In the genomic region with DNA sequence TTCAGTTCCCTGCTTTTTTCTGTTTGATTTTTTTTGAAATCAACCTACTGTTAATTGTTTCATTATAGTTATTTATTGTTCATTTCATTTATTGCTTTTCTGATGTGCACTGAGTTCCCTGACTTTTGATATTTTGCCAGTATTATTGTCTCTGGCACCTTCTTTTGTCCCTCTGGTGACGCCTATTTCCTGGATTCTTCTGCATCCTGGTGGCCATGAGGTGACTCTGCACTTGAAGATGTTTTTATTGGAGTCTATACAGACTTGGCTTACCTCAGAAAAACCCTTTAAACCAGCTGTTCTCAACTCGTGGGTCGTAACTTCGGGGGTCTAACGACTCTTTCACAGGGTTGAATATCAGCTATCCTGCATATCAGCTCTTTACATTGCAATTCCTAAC, we compare ENCODE assay signal across 24 mouse cellular contexts. TPM values are rescaled to one million over a fixed set of nuclear protein-coding genes. Genes with fewer than 3 reads are reported as not detected.
DNase-seq lines count a peak whose midpoint lies in the region; ATAC-seq and TF ChIP-seq lines count a peak whose summit lies in the region.
"Had no signal": no experiment of that assay in that cellular context is flagged by ENCODE, and none has a peak within 500 bp of the region (broad histone marks: within the 10 kb centered on the region; RNA-seq: fewer than 3 reads in every experiment).

No protein-coding gene starts in this region.

- no peaks in the 10 kb centered on the region for H3K27me3 ChIP-seq in heart, postnatal 0 days (ENCODE audit: control insufficient read depth, insufficient read depth, low read length)
- H3K27me3 ChIP-seq in liver, postnatal 0 days (ENCODE audit: insufficient read depth, low read length), result no peaks in the 10 kb centered on the region
- peaks cover 24% of the 10 kb centered on the region for H3K27me3 ChIP-seq in CH12.LX (replicated peaks)
- H3K27me3 ChIP-seq: embryonic facial prominence, embryonic 13.5 days; midbrain, embryonic 13.5 days had no signal

- no peaks in the 10 kb centered on the region for H3K79me2 ChIP-seq in CH12.LX (replicated peaks; ENCODE audit: control insufficient read depth, extremely low read depth, insufficient read depth, poor library complexity, severe bottlenecking)

- TF ChIP-seq CTCF in heart, postnatal 0 days (IDR thresholded peaks at IDR 0.05; ENCODE audit: low read depth), result peak; percentile 55
- peak; percentile 52 for TF ChIP-seq CTCF in liver, postnatal 0 days (IDR thresholded peaks at IDR 0.05; ENCODE audit: low read depth)
- TF ChIP-seq CTCF in CH12.LX (conservative IDR thresholded peaks at IDR 0.05 in 1 of 2, IDR thresholded peaks at IDR 0.05 in 1 of 2; ENCODE audit: low read depth in 2 of 2, low read length in 2 of 2), result peak in 1 of 2 experiments; percentile 75; a peak in 3 of 4 replicates

- WGBS in heart, postnatal 0 days, result 41% methylated on average over 5 of the region's 5 CpGs
- 44% methylated on average over 5 of the region's 5 CpGs for WGBS in liver, postnatal 0 days (ENCODE audit: insufficient replicate concordance)

- H3K9ac ChIP-seq in heart, postnatal 0 days (replicated peaks; ENCODE audit: low read depth, low read length), result no peak overlapping the region
- H3K9ac ChIP-seq in liver, postnatal 0 days (replicated peaks), result no peak overlapping the region
- no peak overlapping the region for H3K9ac ChIP-seq in CH12.LX (ENCODE audit: insufficient read depth, low read depth)
- H3K9ac ChIP-seq: embryonic facial prominence, embryonic 13.5 days; limb, embryonic 15.5 days; midbrain, embryonic 13.5 days had no signal

- H3K9me3 ChIP-seq in heart, postnatal 0 days (replicated peaks; ENCODE audit: control insufficient read depth, low read length), result 0 out of 2 replicates have a peak, but pooled peaks cover 6% of the 10 kb centered on the region
- 0 out of 2 replicates have a peak, but pooled peaks cover 3% of the 10 kb centered on the region for H3K9me3 ChIP-seq in liver, postnatal 0 days (ENCODE audit: low read length)
- H3K9me3 ChIP-seq in CH12.LX (replicated peaks; ENCODE audit: low read length), result peaks cover 18% of the 10 kb centered on the region
- H3K9me3 ChIP-seq: embryonic facial prominence, embryonic 13.5 days; limb, embryonic 15.5 days; midbrain, embryonic 13.5 days had no signal

- in situ Hi-C loops in CH12.LX (cut with MboI; ENCODE audit: low pct_ligation_motif_present, low pct_unique_long_range_greater_than_20kb, low sequenced_read_pairs), result loop anchor here (5.0 kb wide), 1 partner anchor 258 kb away; no protein-coding TSS in a partner anchor

- peak; percentile 80 for TF ChIP-seq RAD21 in CH12.LX (IDR thresholded peaks at IDR 0.05; ENCODE audit: low read depth, low read length)

- no peak overlapping the region for H3K4me3 ChIP-seq in heart, postnatal 0 days (ENCODE audit: low read depth, low read length)
- no peak overlapping the region for H3K4me3 ChIP-seq in liver, postnatal 0 days (ENCODE audit: low read depth, low read length)
- no peak overlapping the region for H3K4me3 ChIP-seq in CH12.LX (replicated peaks in 1 of 3; ENCODE audit: low read depth in 2 of 3, low read length in 2 of 3, poor library complexity in 1 of 3)
- H3K4me3 ChIP-seq: embryonic facial prominence, embryonic 13.5 days; limb, embryonic 15.5 days; midbrain, embryonic 13.5 days had no signal

- no peak for TF ChIP-seq POLR2A in CH12.LX (IDR thresholded peaks at IDR 0.05; ENCODE audit: low read depth, low read length)

- H3K36me3 ChIP-seq in heart, postnatal 0 days (replicated peaks; ENCODE audit: control insufficient read depth, insufficient read depth, low read length), result no peaks in the 10 kb centered on the region
- no peaks in the 10 kb centered on the region for H3K36me3 ChIP-seq in liver, postnatal 0 days (replicated peaks; ENCODE audit: insufficient read depth, low read length)
- H3K36me3 ChIP-seq in CH12.LX (replicated peaks in 1 of 2; ENCODE audit: control insufficient read depth in 1 of 2, insufficient read depth in 1 of 2, low read length in 1 of 2), result no peaks in the 10 kb centered on the region
- H3K36me3 ChIP-seq: embryonic facial prominence, embryonic 13.5 days; limb, embryonic 15.5 days; midbrain, embryonic 13.5 days had no signal

- no peak overlapping the region for H3K27ac ChIP-seq in heart, postnatal 0 days (ENCODE audit: low read depth)
- no peak overlapping the region for H3K27ac ChIP-seq in liver, postnatal 0 days (ENCODE audit: low read depth)
- H3K27ac ChIP-seq in CH12.LX (ENCODE audit: insufficient read depth, low read depth), result no peak overlapping the region
- H3K27ac ChIP-seq: embryonic facial prominence, embryonic 13.5 days; limb, embryonic 15.5 days; midbrain, embryonic 13.5 days had no signal

- TF ChIP-seq EP300 in heart, postnatal 0 days (IDR thresholded peaks at IDR 0.05; ENCODE audit: low read depth), result no peak
- no peak for TF ChIP-seq EP300 in liver, postnatal 0 days (IDR thresholded peaks at IDR 0.05; ENCODE audit: low read depth)
- no peak for TF ChIP-seq EP300 in CH12.LX (IDR thresholded peaks at IDR 0.05; ENCODE audit: low read length)

- H3K4me1 ChIP-seq in heart, postnatal 0 days (ENCODE audit: control insufficient read depth, insufficient read depth), result no peaks in the 10 kb centered on the region
- H3K4me1 ChIP-seq in liver, postnatal 0 days (ENCODE audit: insufficient read depth), result no peaks in the 10 kb centered on the region
- H3K4me1 ChIP-seq in CH12.LX (ENCODE audit: control insufficient read depth in 1 of 2, insufficient read depth in 2 of 2), result peaks cover 0 to 2% of the 10 kb centered on the region in 2 experiments; a peak in 1 of 4 replicates
- H3K4me1 ChIP-seq: embryonic facial prominence, embryonic 13.5 days; limb, embryonic 15.5 days; midbrain, embryonic 13.5 days had no signal

- H3K4me2 ChIP-seq in heart, postnatal 0 days (ENCODE audit: low read depth, low read length), result no peak overlapping the region
- no peak overlapping the region for H3K4me2 ChIP-seq in liver, postnatal 0 days (ENCODE audit: low read depth, low read length)
- no peak overlapping the region for H3K4me2 ChIP-seq in CH12.LX (ENCODE audit: insufficient read depth, low read depth, poor library complexity, severe bottlenecking)
- H3K4me2 ChIP-seq: embryonic facial prominence, embryonic 13.5 days; heart, embryonic 11.5 days; limb, embryonic 15.5 days; midbrain, embryonic 13.5 days had no signal

- ATAC-seq in heart, postnatal 0 days (ENCODE audit: insufficient read depth, low read depth), result no peak
- no peak for ATAC-seq in liver, postnatal 0 days
- ATAC-seq: midbrain, embryonic 13.5 days had no signal

- no peak for DNase-seq in heart, postnatal 0 days (ENCODE audit: low spot score)
- DNase-seq in heart, postnatal 14 days, result no peak
- DNase-seq in liver, postnatal 0 days, result no peak
- DNase-seq in liver (no peak), CH12.LX (ENCODE audit: extremely low read depth) (peak; percentile 21)
- peak; percentile 36 for DNase-seq in induced T-regulatory cell, adult 2 months (ENCODE audit: low read depth)
- DNase-seq in urinary bladder, adult 18-20 months (ENCODE audit: low spot score in 2 of 2), result no peak
- DNase-seq in left cerebral cortex, adult 8-10 months (ENCODE audit: low spot score in 2 of 2), result no peak
- DNase-seq: adrenal gland, postnatal 10 days; cerebellum, adult 18-20 months; heart, postnatal 4 days; kidney, postnatal 14 days; lung, adult 18-20 months had no signal

- dilution Hi-C loops in CH12.LX (cut with MboI; ENCODE audit: extremely low pct_ligation_motif_present, extremely low pct_unique_long_range_greater_than_20kb, low sequenced_read_pairs), result no loop called here

- intact Hi-C loops in heart, postnatal 14 days (cut with DNase I), result no loop called here

RNA-seq across cellular contexts. Expression of gene Krt24, which starts 10.0 kb away (rescaled TPM):
- not detected in 2 replicates for total RNA-seq in heart, postnatal 0 days (2014; rRNA removed; ENCODE audit: low replicate concordance)
- polyA plus RNA-seq in heart, postnatal 0 days (2015; fragmentation: Nextera tagmentation; extraction: Ambion mirVana), result not detected in 2 replicates
- not detected for total RNA-seq in heart, postnatal 14 days (2021)
- not detected in 2 replicates for polyA plus RNA-seq in liver, postnatal 0 days (2015; fragmentation: Nextera tagmentation; extraction: Ambion mirVana)
- total RNA-seq in CH12.LX (2012; rRNA removed) (not detected in 2 replicates), CH12.LX (2014; rRNA removed) (not detected in 2 replicates)
- polyA plus RNA-seq in CH12.LX (2012; ENCODE audit: insufficient read length, low read depth), result not detected in 2 replicates
- total RNA-seq in left cerebral cortex, adult 8-10 months (2022), result not detected
- total RNA-seq: adrenal gland, postnatal 10 days; common myeloid progenitor, adult 5-6 weeks; gastrocnemius, postnatal 4 days; heart, postnatal 4 days; left cerebral cortex, postnatal 25 days had no signal
- polyA plus RNA-seq: heart, embryonic 11.5 days; intestine, embryonic 14.5 days; midbrain, embryonic 13.5 days; neural tube, embryonic 11.5 days; spleen, adult 2 months; stomach, embryonic 16.5 days had no signal

RNA-seq across cellular contexts. Expression of gene Krt25, which starts 27.7 kb away (rescaled TPM):
- total RNA-seq in heart, postnatal 0 days (2014; rRNA removed; ENCODE audit: low replicate concordance), result not detected in 2 replicates
- 0.07 and 0.12 TPM in 2 replicates for polyA plus RNA-seq in heart, postnatal 0 days (2015; fragmentation: Nextera tagmentation; extraction: Ambion mirVana)
- not detected for total RNA-seq in heart, postnatal 14 days (2021)
- 0.11 and 0.14 TPM in 2 replicates for polyA plus RNA-seq in liver, postnatal 0 days (2015; fragmentation: Nextera tagmentation; extraction: Ambion mirVana)
- total RNA-seq in CH12.LX (2012; rRNA removed) (0.42 and 1.0 TPM in 2 replicates), CH12.LX (2014; rRNA removed) (0.17 and 0.36 TPM in 2 replicates)
- polyA plus RNA-seq in CH12.LX (2012; ENCODE audit: insufficient read length, low read depth), result 0.69 and 0.75 TPM in 2 replicates
- total RNA-seq in left cerebral cortex, adult 8-10 months (2022), result not detected
- total RNA-seq: common myeloid progenitor, adult 5-6 weeks; left cerebral cortex, postnatal 25 days had no signal
- polyA plus RNA-seq: heart, embryonic 11.5 days; limb, embryonic 15.5 days; midbrain, embryonic 13.5 days; spleen, adult 2 months had no signal

RNA-seq across cellular contexts. Expression of gene Krt26, which starts 42.7 kb away (rescaled TPM):
- total RNA-seq in heart, postnatal 0 days (2014; rRNA removed; ENCODE audit: low replicate concordance), result not detected in 2 replicates
- polyA plus RNA-seq in heart, postnatal 0 days (2015; fragmentation: Nextera tagmentation; extraction: Ambion mirVana), result not detected in 2 replicates
- not detected for total RNA-seq in heart, postnatal 14 days (2021)
- not detected in 2 replicates for polyA plus RNA-seq in liver, postnatal 0 days (2015; fragmentation: Nextera tagmentation; extraction: Ambion mirVana)
- total RNA-seq in CH12.LX (2012; rRNA removed) (not detected in 2 replicates), CH12.LX (2014; rRNA removed) (not detected in 2 replicates)
- not detected in 2 replicates for polyA plus RNA-seq in CH12.LX (2012; ENCODE audit: insufficient read length, low read depth)
- under 1 TPM in 1 of 4 experiments, not detected in 3; 0.14 TPM for total RNA-seq in left cerebral cortex, adult 8-10 months (2022)
- total RNA-seq: adrenal gland, postnatal 10 days; common myeloid progenitor, adult 5-6 weeks; gastrocnemius, postnatal 4 days; heart, postnatal 4 days; left cerebral cortex, postnatal 25 days had no signal
- polyA plus RNA-seq: embryonic facial prominence, embryonic 13.5 days; heart, embryonic 11.5 days; limb, embryonic 15.5 days; spleen, adult 2 months; stomach, embryonic 16.5 days had no signal

RNA-seq across cellular contexts. Expression of gene Krt222, which starts 51.2 kb away (rescaled TPM):
- total RNA-seq in heart, postnatal 0 days (2014; rRNA removed; ENCODE audit: low replicate concordance), result 4.5 and 5.7 TPM in 2 replicates
- polyA plus RNA-seq in heart, postnatal 0 days (2015; fragmentation: Nextera tagmentation; extraction: Ambion mirVana), result 6.9 and 7.9 TPM in 2 replicates
- 10 to 100 TPM; 22.2 to 26.2 TPM for total RNA-seq in heart, postnatal 14 days (2021)
- polyA plus RNA-seq in liver, postnatal 0 days (2015; fragmentation: Nextera tagmentation; extraction: Ambion mirVana), result 0.39 and 0.55 TPM in 2 replicates
- total RNA-seq in CH12.LX (2012; rRNA removed), result 15.4 and 22.0 TPM in 2 replicates
- total RNA-seq in CH12.LX (2014; rRNA removed), result 22.9 TPM in 2 replicates
- 24.4 and 29.3 TPM in 2 replicates for polyA plus RNA-seq in CH12.LX (2012; ENCODE audit: insufficient read length, low read depth)
- 10 to 100 TPM; 30.4 to 38.4 (median 34.0) TPM for total RNA-seq in left cerebral cortex, adult 8-10 months (2022)
- total RNA-seq: common myeloid progenitor, adult 5-6 weeks had no signal

RNA-seq across cellular contexts. Expression of gene Krt27, which starts 55.9 kb away (rescaled TPM):
- total RNA-seq in heart, postnatal 0 days (2014; rRNA removed; ENCODE audit: low replicate concordance), result not detected in 2 replicates
- not detected in 2 replicates for polyA plus RNA-seq in heart, postnatal 0 days (2015; fragmentation: Nextera tagmentation; extraction: Ambion mirVana)
- not detected for total RNA-seq in heart, postnatal 14 days (2021)
- not detected in 2 replicates for polyA plus RNA-seq in liver, postnatal 0 days (2015; fragmentation: Nextera tagmentation; extraction: Ambion mirVana)
- total RNA-seq in CH12.LX (2012; rRNA removed) (not detected in 2 replicates), CH12.LX (2014; rRNA removed) (not detected in 2 replicates)
- not detected in 2 replicates for polyA plus RNA-seq in CH12.LX (2012; ENCODE audit: insufficient read length, low read depth)
- not detected for total RNA-seq in left cerebral cortex, adult 8-10 months (2022)
- total RNA-seq: adrenal gland, postnatal 10 days; common myeloid progenitor, adult 5-6 weeks; heart, postnatal 4 days; left cerebral cortex, postnatal 25 days had no signal
- polyA plus RNA-seq: heart, embryonic 11.5 days; intestine, embryonic 14.5 days; limb, embryonic 15.5 days; midbrain, embryonic 13.5 days; neural tube, embryonic 11.5 days; spleen, adult 2 months; stomach, embryonic 16.5 days had no signal

Comparison
In these comparisons a context has a peak if more than half of its experiments do, and no peak if none do; other contexts are left out.
1. DNase-seq: peak in CH12.LX (single experiment) and induced T-regulatory cell, adult 2 months (single experiment); none in heart, postnatal 0 days (single experiment), heart, postnatal 14 days (0 of 2), liver, postnatal 0 days (single experiment), liver (single experiment), urinary bladder, adult 18-20 months (0 of 2) and left cerebral cortex, adult 8-10 months (0 of 2).